Mouse (Mus musculus): ENCODE data around the gene Tmod4.

- TF ChIP-seq POLR2A (IDR thresholded peaks at IDR 0.05; ENCODE audit: borderline replicate concordance, low read depth, low read length) (no peak), CTCF (IDR thresholded peaks at IDR 0.05; ENCODE audit: low read depth, low read length) (no peak)
Measured at GRCm38 (mm10) chr3:95129226-95129651, 5.0 kb downstream of the Tmod4 start.
